Mouse (Mus musculus): Measurements from ENCODE around the gene Exosc1. TPM values are rescaled to one million over a fixed set of nuclear protein-coding genes. Genes with fewer than 3 reads are reported as not detected.

Exosc1 gene
- total RNA-seq (2014; fragmentation: Nextera tagmentation) (81.0 and 95.9 TPM in 2 replicates), total RNA-seq (2017) (50.2 and 52.2 TPM in 2 replicates), polyA plus RNA-seq (2012) (20.3 and 29.3 TPM in 2 replicates)

DNA sequence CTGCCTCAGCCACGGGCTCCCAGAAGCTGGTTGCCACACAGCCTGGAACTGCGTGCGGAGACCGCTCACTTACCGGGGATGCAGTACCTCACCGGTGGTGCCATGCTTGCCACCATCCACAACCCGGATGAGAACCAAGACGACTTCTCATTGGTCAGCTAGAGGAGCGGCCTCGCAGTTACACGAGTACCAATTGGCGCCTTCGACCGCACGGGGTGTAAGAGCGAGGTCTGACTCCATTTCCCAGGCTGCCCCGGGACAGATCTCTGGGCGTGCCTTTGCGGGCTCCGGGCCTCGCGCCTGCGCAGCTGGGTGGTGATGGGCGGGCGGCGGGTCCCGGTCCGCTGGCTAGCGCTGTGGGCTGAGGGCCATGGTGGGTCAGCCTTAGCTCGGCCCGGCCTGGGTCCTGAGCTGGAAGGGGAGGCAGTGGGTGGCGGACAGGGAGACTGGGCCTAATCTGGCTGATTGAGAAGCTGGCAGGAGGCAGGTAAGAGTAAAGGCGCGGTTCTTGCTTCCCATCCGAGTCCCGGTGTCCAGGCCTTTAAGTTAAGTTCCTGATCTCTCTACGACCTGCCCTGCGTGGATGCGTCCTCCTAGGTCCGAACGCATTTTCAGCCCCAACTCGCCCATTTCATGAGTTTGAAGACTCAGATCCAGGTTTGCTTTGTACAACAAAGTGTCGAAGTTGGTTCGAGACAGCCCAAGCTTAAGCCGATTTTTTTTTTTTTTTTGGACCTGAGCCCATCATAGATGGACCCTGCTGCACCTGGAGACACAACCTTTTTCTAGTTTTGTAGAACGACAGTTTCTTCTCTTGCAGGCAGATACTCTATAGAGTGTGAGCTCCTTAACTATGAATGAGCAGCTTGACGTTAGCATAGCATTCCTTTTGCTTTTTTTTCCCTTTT is at the start of gene Exosc1, which contains the start of gene Zdhhc16:
Exosc1 (minus strand) TSS at position 245 of the 908 bp plus-strand sequence.
Zdhhc16 (plus strand) TSS at position 302 of the 908 bp plus-strand sequence.
- Histone ChIP-seq H3K36me3 (replicated peaks) (peaks cover 60% of the 10 kb centered on the region), H3K27me3 (ENCODE audit: insufficient read depth, low read length) (no peaks in the 10 kb centered on the region)
- TF ChIP-seq GATA2 (IDR thresholded peaks at IDR 0.05; ENCODE audit: borderline replicate concordance, low read depth, low read length) (no peak), GATA1 (IDR thresholded peaks at IDR 0.05; ENCODE audit: borderline replicate concordance, low read length) (no peak)

GRCm38 (mm10) chr19:41982791-41983150 is 49.5 kb upstream of the Exosc1 start:
- peaks cover 25% of the 10 kb centered on the region for H3K27me3 ChIP-seq (ENCODE audit: insufficient read depth, low read length)
- H3K4me3 ChIP-seq (ENCODE audit: low read depth, low read length): no peak overlapping the region; the same call in 1 of the 2 replicates
- H3K4me1 ChIP-seq (ENCODE audit: insufficient read depth, low read depth, low read length): peaks cover 25% of the 10 kb centered on the region
- H3K36me3 ChIP-seq (replicated peaks): peaks cover 9% of the 10 kb centered on the region
- no peak for ATAC-seq (ENCODE audit: extremely low read depth, insufficient number of reproducible peaks, low FRiP score, poor library complexity, severe bottlenecking)
- no peak for TF ChIP-seq TAL1 (conservative IDR thresholded peaks at IDR 0.05; ENCODE audit: low read depth, low read length)
- TF ChIP-seq CTCF (IDR thresholded peaks at IDR 0.05; ENCODE audit: low read depth, low read length): no peak
- TF ChIP-seq POLR2AphosphoS5 (IDR thresholded peaks at IDR 0.05; ENCODE audit: insufficient replicate concordance, low read depth, low read length): no peak
- TF ChIP-seq GATA1 (IDR thresholded peaks at IDR 0.05; ENCODE audit: borderline replicate concordance, low read length): no peak
- no peak for TF ChIP-seq GATA2 (IDR thresholded peaks at IDR 0.05; ENCODE audit: borderline replicate concordance, low read depth, low read length)
- DNase-seq (ENCODE audit: low spot score): no peak
- no peaks in the 10 kb centered on the region for H3K9me3 ChIP-seq (replicated peaks)

More for the DNA sequence above, at the start of gene Exosc1, which contains the start of gene Zdhhc16:
- H3K9me3 ChIP-seq (replicated peaks): no peaks in the 10 kb centered on the region
- ATAC-seq (ENCODE audit: extremely low read depth, insufficient number of reproducible peaks, low FRiP score, poor library complexity, severe bottlenecking) (peak; percentile 99), DNase-seq (ENCODE audit: low spot score) (peak; percentile 100)
- peaks cover 36% of the 10 kb centered on the region for H3K4me1 ChIP-seq (ENCODE audit: insufficient read depth, low read depth, low read length)
- peak within 1 kb of the TSS; percentile 96 for H3K4me3 ChIP-seq (ENCODE audit: low read depth, low read length)

DNA sequence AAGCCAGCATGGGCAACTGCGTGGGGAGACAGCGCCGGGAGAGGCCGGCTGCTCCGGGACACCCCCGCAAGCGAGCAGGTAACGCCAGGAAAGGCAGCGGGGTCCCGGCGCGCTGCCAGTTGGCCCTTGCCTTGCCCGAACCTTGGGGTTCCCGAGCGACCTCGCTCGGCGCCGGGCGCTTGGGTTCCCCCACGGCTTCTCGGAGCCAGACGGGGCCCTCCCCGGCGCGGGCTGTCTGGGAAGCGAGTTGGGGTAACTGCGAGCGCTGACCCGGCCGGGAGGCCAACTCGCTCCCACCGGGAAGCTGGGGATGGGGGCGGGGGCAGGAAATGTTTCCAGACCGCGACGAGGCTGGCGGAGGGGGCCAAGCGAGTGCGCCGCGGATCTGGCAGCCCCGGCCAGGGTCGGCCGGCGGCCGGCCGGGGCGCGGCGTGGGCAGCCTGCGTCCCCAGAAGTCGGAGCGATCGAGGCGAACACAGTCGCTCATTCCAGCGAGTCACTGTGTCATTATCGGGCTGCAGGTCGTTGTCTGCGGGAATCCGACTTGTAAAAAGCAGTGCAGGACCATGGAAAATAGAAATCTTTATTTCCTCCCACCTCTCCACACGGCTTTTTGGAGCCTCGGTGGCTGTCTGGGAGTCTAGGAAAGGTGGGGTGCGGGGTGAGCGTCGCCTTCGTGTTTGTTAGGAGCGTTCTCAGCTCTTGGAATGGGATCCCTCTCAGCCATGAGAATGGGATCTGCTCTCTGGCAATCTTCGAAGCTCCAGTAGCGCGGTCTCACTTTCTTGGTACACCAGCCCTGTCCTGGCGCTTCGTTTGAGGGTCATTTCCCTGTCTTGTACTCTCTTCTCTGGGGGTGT is 48.9 kb upstream of the Exosc1 start:
- DNase-seq (ENCODE audit: low spot score) (no peak), ATAC-seq (ENCODE audit: extremely low read depth, insufficient number of reproducible peaks, low FRiP score, poor library complexity, severe bottlenecking) (no peak)
- H3K9me3 ChIP-seq (replicated peaks): no peaks in the 10 kb centered on the region
- H3K4me3 ChIP-seq (ENCODE audit: low read depth, low read length): peak overlapping the region; percentile 86
- no peak for TF ChIP-seq GATA1 (IDR thresholded peaks at IDR 0.05; ENCODE audit: borderline replicate concordance, low read length)
- TF ChIP-seq GATA2 (IDR thresholded peaks at IDR 0.05; ENCODE audit: borderline replicate concordance, low read depth, low read length): no peak
- TF ChIP-seq TAL1 (conservative IDR thresholded peaks at IDR 0.05; ENCODE audit: low read depth, low read length): no peak
- no peak for TF ChIP-seq POLR2AphosphoS5 (IDR thresholded peaks at IDR 0.05; ENCODE audit: insufficient replicate concordance, low read depth, low read length)
- TF ChIP-seq CTCF (IDR thresholded peaks at IDR 0.05; ENCODE audit: low read depth, low read length): no peak
- H3K27me3 ChIP-seq (ENCODE audit: insufficient read depth, low read length): peaks cover 24% of the 10 kb centered on the region
- peaks cover 25% of the 10 kb centered on the region for H3K4me1 ChIP-seq (ENCODE audit: insufficient read depth, low read depth, low read length)
- H3K36me3 ChIP-seq (replicated peaks): peaks cover 15% of the 10 kb centered on the region

DNA sequence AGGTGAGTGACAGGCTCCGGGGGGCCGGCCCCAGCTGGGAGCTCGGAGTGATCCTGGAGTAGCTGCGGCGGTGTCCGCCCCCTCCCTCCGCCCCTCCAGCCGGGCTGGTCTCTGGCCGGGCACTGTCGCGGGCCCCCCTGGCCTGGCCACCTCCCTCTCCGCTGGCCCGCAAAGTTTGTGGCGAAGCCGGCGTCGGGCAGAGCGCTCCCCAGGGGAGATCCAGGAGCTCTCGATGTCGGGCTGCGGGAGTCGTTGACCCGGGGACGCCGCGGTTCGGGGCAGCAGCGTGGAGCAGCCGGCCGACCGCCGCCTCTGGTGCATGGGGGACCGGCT is 48.3 kb upstream of the Exosc1 start, which contains the start of gene Ubtd1:
Ubtd1 (plus strand) TSS at position 169 of the 333 bp plus-strand sequence.
- TF ChIP-seq TAL1 (conservative IDR thresholded peaks at IDR 0.05; ENCODE audit: low read depth, low read length) (no peak), POLR2AphosphoS5 (IDR thresholded peaks at IDR 0.05; ENCODE audit: insufficient replicate concordance, low read depth, low read length) (no peak), CTCF (IDR thresholded peaks at IDR 0.05; ENCODE audit: low read depth, low read length) (no peak), GATA1 (IDR thresholded peaks at IDR 0.05; ENCODE audit: borderline replicate concordance, low read length) (no peak), GATA2 (IDR thresholded peaks at IDR 0.05; ENCODE audit: borderline replicate concordance, low read depth, low read length) (no peak)
- ATAC-seq (ENCODE audit: extremely low read depth, insufficient number of reproducible peaks, low FRiP score, poor library complexity, severe bottlenecking) (no peak; the same call in 1 of the 2 replicates), DNase-seq (ENCODE audit: low spot score) (no peak)
- H3K4me1 ChIP-seq (ENCODE audit: insufficient read depth, low read depth, low read length): peaks cover 25% of the 10 kb centered on the region
- peaks cover 20% of the 10 kb centered on the region for H3K36me3 ChIP-seq (replicated peaks)
- H3K4me3 ChIP-seq (ENCODE audit: low read depth, low read length): peak within 1 kb of the TSS; percentile 86
- peaks cover 22% of the 10 kb centered on the region for H3K27me3 ChIP-seq (ENCODE audit: insufficient read depth, low read length)
- no peaks in the 10 kb centered on the region for H3K9me3 ChIP-seq (replicated peaks)

DNA sequence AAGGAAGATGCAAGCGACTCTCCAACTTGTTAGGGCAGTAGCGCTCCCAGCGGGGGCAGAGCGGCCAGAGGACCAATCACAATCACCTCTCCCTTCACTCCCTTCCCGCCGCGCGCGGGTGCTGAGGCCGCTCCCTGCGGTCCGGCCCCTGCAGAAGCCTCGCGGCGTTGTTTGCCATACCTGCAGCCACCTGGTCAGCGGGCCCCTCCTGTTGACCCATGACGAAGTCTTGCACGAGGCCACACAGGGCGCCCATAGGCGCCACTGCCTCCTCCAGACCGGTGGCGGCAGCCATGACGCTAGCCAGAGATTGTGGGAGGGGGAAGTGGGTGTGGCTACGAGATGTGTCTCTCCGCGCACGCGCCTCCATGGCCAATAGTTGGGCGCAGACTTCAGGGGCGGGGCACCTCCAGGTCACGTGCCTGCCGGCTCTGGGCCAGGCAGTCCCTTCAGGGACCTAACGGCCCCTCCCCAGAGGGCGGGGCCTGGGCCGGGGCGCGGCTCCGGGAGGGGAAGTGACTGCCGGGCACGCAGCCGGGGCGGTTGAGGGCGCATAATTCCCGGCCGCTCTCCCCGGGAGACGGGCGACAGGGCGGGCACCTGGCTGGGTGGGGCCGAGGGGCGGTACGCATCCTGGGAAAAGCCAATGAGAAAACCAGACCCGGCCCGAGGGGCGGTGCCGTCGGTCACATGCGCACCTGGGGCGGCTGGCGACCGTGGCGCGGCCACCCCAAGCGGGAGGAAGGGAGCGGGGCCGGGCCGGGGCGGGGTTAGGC is 47.8 kb upstream of the Exosc1 start, which contains the start of gene Mms19:
Mms19 (minus strand) TSS at position 339 of the 776 bp plus-strand sequence.
- Histone ChIP-seq H3K4me1 (ENCODE audit: insufficient read depth, low read depth, low read length) (peaks cover 25% of the 10 kb centered on the region), H3K9me3 (replicated peaks) (no peaks in the 10 kb centered on the region), H3K4me3 (ENCODE audit: low read depth, low read length) (peak within 1 kb of the TSS; percentile 86), H3K36me3 (replicated peaks) (peaks cover 23% of the 10 kb centered on the region), H3K27me3 (ENCODE audit: insufficient read depth, low read length) (peaks cover 22% of the 10 kb centered on the region)
- ATAC-seq (ENCODE audit: extremely low read depth, insufficient number of reproducible peaks, low FRiP score, poor library complexity, severe bottlenecking): peak; percentile 86
- peak; percentile 99 for DNase-seq (ENCODE audit: low spot score)
- TF ChIP-seq POLR2AphosphoS5 (IDR thresholded peaks at IDR 0.05; ENCODE audit: insufficient replicate concordance, low read depth, low read length): no peak
- no peak for TF ChIP-seq GATA2 (IDR thresholded peaks at IDR 0.05; ENCODE audit: borderline replicate concordance, low read depth, low read length)
- no peak for TF ChIP-seq TAL1 (conservative IDR thresholded peaks at IDR 0.05; ENCODE audit: low read depth, low read length)

All from G1E (cell line).